Mouse (Mus musculus): ENCODE data around the gene Efl1.

The Efl1 gene

DNA sequence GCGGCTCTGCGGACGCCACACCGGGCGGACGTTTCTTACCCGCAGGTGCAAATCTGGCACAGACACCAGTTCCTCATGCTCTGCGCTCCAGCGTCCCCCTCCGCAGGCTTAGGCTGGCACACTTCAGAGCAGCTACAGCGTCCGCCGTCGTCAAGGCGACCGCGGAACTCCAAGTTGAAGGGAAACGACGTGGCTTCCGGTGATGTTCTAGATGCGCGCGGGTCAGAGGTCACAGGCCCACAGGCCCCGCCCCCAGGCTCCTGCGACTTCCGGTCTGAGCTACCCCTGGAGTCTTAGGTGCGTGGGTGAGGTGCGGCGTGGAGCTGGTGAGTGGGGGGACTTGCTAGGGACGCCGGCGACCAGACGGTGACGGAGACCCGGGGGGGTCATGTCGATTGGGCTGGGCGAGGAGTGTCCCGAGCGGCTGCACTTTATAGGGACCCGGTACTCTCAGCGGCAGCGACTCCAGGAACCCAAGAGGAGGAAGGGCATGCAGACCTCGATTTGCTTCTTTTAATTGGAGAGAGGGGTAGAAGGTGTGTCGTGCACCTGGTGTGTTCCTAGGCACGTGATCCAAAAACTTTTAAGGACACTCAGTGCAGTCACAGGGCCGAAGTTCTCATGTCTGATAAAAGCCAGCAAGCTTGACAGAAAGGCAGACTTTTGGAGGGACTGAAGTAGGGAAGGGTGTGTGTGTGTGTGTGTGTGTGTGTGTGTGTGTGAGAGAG is at the start of gene Efl1, which contains the start of gene Saxo2:
Gene Efl1 (plus strand): TSS at position 262 of the 728 bp plus-strand sequence.
Gene Saxo2 (minus strand): TSS at position 176 of the 728 bp plus-strand sequence.
- DNase-seq (ENCODE audit: extremely low spot score, low read depth, low spot score) = peak; percentile 72

DNA sequence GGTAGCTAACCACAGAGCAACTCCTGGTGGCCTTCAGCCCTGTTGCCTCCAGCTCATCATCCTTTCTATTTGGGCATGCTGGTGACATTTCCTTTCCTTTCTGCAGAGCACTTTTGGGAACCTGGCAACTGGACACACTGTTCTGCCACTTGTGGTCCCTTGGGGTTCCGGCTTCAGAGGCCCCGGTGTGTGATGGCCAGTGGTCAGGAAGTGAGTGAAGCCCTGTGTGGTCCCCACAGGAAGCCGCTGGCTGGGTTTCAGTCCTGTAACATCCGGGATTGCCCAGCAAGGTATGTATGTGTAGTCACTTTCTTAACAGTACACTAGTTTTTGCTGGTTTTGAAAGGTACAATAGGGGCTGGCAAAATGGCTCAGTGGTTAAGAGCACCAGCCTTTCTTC is 46.4 kb upstream of the Efl1 start:
- no peak for DNase-seq (ENCODE audit: extremely low spot score, low read depth, low spot score)

DNA sequence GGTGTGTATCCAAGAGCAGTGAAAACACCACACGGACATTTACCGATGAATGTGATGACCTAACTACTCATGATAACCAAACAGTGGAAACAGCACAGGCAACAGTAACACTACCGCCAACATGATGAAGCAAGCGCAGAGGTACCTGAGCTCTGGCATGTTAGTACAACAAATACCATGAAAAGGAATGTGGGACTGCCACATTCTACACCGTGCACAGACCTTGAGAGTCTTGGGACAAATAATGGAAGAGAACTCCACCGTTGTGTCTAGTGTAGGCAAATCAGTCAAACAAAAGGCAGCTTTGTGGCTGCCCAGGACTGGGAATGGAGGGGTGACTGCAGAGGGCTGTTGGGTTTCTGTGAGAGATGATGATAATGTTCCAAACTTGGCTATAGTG is 43.0 kb upstream of the Efl1 start:
- no peak for DNase-seq (ENCODE audit: extremely low spot score, low read depth, low spot score)

DNA sequence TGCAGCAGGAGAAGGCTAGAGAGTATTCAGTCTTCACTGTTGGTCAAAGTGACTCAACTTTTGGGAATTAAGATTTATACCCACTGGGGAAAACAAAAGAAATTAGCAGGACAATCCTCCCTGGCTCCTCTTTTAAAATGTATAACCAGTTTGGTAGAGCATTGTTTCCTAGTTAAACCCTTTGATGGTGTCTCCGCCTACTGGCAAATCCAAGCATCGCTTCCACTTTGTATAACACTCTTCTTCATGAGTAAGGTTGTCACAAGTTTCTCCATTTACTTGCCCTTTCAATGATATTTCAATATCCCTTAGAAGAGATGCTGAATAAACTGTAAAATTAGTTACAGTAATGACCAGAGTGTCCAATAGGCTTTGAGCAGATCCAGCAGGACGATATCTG is 38.8 kb upstream of the Efl1 start:
- DNase-seq (ENCODE audit: extremely low spot score, low read depth, low spot score) = no peak

DNA sequence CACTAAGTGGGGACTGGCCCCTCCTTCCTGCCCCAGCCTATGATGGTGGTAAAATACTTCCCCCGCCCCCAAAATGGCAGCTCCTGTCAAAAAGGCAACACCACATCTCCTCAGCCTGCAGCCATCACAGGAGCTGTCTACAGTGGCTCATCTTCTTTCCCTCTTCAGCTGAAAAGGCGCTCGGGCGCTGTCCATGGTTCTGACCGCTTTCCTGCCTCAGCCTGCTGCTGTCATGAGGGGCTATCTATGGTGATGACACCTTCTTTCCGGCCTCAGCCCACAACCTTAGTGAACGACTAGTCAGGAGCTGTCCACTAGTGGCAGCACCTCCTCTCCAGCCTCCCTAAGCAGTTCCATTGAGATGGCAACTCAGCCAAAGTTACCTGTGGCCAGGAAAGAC is 23.1 kb upstream of the Efl1 start:
- DNase-seq (ENCODE audit: extremely low spot score, low read depth, low spot score) = peak; percentile 12

DNA sequence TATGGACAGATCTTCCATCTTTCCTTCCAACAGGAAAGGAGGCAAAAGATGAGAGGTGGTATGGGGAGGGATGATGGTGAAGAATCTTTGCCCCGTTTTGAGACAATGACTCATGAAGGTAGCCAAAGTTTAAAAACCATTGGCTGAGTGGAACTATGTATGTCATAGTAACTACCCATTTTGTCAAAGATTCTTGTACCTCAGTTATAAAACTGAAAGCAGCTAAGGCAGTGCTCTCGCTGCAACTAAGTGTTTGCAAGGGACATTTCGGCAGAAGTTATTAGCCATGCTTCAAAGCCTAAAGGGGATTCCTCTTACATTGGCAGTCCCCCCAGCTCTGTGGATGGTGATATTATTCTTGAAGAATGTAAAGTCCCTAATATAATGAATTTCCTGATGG is 1.2 kb upstream of the Efl1 start:
- DNase-seq (ENCODE audit: extremely low spot score, low read depth, low spot score) = no peak

DNA sequence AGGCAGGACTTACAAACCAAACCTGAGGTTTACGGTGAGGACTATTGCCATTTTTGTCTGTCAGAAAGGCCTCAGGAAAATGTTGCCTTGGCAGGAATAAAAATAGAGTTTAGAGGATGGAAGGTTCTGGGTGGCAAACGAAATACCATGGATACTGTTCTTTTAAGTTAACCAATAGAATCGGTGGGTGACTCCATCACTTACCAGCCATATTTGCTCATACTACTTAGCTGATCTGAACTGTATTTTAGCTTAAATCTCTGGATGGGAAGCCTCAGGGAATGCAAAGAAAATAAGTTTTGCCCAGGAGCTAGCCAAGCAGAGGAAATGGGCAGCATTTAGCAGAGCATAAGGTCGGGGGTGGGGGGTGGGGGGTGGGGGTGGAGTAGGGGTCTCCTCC is 505 bp upstream of the Efl1 start:
- no peak for DNase-seq (ENCODE audit: extremely low spot score, low read depth, low spot score)

DNA sequence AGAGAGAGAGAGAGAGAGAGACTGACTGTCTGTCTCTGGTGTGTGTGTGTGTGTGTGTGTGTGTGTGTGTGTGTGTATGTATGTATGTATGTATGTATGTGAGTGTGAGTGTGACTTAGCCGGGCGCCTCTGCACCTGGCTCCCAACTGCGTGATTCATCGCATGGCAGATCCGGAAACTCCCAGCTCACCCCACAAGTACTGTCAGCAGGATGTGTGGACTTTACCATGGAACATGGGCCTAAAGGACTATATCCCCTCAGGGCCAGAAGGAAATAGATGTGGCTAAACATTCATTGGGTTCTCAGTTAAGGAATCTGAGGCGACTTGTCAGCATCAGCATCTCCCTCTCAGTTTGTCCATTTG is 649 bp downstream of the Efl1 start:
- DNase-seq (ENCODE audit: extremely low spot score, low read depth, low spot score) = no peak

DNA sequence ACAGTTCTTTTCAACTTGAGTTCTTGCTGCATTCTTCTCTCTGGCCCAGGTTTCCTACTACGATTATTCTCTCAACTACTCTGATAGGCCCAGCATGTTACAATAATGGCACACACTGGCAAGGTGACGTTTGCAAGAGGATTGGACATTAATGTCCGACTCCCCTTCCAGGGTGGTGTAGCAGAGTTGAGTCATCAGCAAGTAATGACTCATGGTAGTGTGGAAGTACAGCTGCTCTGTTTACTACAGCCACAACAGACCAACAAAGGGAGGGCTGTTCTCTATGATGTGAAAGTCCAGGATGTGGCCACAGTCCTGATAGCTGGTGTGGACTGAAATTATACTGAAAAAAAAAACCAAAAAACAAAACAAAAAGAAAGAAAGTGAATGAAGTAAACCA is 16.2 kb downstream of the Efl1 start:
- no peak for DNase-seq (ENCODE audit: extremely low spot score, low read depth, low spot score)

DNA sequence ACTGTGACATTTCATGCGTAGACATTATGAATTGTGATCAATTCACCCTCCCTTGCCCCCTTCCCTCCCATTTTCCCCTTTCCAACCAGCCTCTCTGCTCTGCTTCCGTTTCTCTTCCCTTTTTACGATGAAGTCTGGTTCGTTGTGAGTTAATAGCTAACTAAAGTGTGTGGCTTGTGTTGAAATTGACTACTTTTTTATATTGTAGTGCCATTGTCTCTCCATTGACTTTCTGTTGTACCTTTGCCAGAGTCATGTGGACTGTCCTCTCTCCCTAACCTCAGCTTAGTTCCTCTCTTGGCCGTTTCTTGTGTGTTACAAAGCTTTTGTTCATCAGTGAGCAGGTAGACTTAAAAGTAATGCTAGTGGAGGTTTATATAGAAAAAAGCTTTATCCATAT is 27.6 kb downstream of the Efl1 start:
- DNase-seq (ENCODE audit: extremely low spot score, low read depth, low spot score) = no peak

DNA sequence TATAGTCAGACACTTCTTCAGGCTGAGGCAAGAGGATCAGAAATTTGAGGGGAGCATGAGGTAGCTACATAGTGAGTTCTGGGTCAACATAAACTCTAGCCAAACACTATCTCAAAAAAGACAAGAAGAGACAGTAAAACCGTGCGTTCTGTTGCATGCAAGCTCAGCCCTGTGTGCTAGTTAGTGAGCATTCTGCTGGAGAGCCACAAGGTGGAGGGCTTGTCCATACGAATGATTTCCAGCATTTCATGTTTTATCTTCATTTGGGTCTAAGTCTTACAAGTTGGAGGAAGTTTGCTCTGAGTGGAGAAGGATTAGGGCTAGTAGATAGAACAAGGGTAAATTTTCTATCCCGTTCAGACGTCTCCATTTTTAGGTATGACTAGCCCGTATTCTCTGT is 28.4 kb downstream of the Efl1 start:
- DNase-seq (ENCODE audit: extremely low spot score, low read depth, low spot score) = no peak

DNA sequence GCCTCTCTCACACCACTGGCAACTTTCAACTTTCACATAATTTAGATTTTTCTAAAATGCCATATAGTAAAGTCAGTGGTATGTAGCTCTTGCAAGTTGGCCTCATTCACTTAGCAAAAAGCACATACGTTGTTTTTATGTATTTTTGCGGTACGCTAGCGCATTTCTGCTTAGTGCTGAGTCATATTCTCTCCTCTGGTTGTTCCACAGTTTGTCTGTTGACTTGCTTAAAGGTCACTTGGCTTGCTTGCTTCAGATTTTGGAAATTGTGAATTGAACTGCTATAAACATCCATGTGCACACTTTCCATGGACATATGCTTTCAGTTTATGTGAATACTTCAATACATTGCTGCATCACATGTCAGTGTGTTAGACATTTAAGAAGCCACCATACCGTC is 31.5 kb downstream of the Efl1 start:
- no peak for DNase-seq (ENCODE audit: extremely low spot score, low read depth, low spot score)

DNA sequence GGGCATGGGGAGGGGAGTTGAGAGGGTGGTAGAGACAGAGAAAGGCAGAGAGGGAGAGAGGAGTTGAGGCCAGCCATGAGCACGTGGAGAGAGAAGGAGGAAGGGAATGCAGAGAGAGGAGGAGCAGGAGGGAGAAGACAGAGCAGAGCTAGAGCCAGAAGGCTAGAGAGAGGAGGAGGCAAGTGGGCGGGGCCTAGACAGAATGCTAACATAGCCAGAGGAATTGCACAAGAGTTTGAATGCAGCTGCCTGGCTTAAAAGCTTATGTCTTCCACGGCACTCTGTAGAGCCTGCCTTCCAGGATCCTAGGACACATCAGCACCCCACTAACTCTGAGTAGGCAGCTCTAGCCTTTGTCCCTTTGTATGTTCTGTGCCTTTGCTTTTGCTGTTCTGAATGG is 40.3 kb downstream of the Efl1 start:
- no peak for DNase-seq (ENCODE audit: extremely low spot score, low read depth, low spot score)

DNA sequence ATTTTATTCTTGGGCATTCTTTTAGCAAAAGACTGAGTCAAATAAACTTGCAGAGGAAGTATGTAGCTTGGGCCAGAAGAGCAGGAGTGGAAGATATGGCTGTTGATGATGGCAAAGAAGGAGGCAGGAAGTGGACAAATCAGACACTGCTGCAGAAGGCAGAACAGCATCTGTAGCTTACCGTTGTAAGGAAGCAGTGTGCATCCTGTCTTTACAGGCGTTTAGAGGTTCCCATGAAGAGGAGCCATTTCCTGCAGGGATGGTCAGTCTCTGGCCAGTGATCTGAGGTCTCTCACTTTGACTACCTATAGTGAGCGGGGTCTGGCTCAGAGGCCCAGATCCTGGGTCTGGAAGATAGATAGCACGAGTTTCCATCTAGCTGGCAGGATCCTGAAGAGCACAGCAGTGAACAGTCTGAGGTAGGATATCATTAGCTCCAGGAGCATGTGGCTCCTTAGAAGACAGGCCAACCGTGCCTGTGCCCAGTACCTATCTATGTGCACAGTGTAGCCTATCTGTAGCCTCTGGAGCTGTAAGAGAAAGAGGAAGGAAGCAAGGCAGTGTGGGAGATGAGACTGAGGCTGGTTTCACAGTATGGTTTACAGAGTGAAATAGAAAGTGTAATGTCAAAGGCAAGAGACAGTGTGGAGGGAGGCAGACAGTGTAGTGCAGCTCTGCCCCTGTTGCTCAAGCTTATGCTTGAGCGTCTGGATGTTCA is 42.8 kb downstream of the Efl1 start:
- DNase-seq (ENCODE audit: extremely low spot score, low read depth, low spot score) = no peak

DNA sequence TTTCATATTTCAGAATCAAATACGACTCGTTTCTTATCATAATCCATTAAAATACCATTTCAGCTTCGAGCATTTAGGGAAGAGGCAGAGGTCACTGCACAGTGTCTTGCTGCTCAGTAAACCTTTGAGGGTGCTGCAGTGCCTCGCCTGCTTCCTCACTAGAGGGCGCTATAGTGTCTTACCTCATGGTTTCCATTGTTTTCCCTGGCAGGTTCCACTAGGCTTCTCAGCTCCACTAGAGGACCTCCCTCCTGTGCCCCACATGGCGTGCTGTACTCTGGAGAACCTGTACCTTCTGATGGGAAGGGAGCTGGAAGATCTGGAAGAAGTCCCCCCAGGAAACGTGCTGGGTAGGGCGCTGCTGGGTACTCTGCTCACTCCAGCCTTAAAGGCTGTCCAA is 49.3 kb downstream of the Efl1 start:
- DNase-seq (ENCODE audit: extremely low spot score, low read depth, low spot score) = no peak

DNA sequence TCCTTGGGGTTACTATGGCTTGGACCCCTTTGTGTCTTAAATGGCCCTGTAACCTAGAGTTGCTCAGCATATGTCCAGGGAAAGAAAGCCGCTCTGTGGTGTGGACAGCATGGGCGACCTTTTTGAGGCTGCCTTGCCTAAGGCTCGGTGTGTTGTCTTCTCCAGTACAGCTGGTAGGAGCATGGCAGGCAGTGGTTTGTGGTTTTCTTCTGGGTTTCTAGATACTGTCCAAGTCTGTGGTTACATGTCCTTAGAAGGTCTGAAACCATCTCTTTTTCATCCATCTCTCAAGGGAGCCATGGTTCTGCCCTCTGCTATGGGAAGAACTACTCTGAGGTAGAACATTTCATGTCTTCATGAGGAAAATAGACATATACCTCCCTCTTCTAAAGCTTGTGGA is 50.6 kb downstream of the Efl1 start:
- DNase-seq (ENCODE audit: extremely low spot score, low read depth, low spot score) = no peak

DNA sequence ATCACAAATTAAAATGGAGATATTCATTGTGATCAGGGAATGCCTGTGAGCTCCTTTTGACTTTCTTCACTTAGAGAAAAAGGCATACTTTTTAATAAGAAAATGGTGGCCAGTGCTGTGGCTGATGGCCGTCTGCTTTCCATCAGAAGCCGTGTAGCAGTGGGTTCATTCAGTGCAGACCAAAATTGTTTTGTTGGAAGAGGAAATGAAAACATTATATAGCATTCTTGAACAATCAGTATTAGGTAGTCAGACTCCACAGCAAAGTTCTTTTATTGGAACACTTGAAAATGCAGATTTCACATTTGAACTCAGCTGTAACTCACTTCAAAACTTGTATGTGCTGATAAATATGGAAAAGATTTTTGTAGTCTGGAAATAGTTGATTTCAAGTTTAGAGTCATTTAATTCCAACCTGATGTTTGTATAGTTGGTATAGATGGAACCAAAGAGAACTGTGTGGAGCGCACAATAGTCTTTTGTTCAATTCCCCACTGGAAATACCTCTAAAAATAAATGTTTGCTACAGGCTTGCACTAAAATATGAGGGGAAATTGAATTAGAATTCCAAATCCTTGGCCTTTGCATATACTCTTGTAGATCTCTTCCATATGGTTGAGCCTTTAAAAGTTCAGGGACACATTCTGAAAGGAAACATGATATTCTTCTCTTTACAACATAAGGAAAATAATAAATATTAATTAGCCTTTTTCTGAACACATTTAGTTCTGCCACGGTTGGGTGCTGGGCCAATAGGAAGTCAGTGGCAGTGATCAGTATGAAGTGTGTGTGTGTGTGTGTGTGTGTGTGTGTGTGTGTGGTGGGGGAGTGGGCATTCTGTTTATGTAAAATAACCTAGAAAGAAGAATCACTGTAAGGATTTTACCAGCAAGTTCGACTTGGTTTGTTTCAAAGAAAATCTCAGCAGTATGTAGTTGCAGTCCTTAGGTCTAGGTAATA is 54.2 kb downstream of the Efl1 start:
- DNase-seq (ENCODE audit: extremely low spot score, low read depth, low spot score) = no peak

DNA sequence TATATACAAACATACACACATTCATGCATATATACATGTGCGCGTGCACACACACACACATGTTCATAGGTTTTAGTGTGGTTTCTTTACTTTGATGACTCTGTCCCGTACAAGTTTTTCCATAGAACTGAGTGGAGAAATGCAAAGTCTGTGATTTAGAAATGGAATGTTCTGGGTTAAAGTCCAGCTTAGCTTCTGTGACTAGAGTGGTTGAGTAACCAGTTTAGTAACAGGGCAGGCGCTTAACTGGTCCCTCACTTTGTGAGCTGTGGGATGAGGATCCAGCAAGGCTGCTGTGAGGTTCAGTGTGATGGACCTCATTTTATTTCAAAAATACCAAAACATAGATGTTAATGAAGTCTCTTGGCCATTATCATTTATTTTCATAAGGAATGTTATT is 60.8 kb downstream of the Efl1 start:
- no peak for DNase-seq (ENCODE audit: extremely low spot score, low read depth, low spot score)

DNA sequence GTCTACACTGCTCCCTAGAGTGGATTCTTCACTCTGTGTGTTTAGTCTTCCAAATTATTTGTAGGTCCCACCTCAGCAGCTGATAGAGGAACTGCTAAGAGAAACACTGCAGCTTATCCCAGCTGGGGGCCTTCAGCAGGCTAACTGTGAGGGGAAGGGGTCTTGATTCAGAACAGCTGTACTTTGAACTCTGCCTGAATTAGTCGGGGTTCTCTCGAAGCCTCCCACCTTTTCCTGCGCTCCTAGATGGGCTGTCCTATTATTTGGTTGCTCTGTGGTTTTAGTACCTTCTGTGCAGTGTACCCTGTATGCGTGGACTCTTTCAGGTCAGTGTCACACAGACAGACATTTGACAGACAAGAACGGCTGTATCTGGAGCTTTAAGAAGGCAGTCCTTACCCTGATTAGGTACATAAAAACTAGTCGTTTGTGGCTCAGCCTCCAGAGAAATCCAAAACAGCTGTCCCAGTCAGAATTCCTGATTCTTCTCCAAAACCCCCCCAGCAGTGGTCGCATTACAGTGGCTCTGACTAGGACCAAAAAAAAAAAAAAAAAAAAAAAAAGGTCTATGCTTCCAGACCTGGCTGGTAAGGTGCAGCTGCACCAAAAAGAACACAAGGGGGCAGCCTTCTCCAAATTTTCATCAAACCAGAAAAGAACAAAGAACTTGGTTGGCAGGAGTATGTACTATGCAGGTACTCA is 66.9 kb downstream of the Efl1 start:
- DNase-seq (ENCODE audit: extremely low spot score, low read depth, low spot score) = peak; percentile 79

DNA sequence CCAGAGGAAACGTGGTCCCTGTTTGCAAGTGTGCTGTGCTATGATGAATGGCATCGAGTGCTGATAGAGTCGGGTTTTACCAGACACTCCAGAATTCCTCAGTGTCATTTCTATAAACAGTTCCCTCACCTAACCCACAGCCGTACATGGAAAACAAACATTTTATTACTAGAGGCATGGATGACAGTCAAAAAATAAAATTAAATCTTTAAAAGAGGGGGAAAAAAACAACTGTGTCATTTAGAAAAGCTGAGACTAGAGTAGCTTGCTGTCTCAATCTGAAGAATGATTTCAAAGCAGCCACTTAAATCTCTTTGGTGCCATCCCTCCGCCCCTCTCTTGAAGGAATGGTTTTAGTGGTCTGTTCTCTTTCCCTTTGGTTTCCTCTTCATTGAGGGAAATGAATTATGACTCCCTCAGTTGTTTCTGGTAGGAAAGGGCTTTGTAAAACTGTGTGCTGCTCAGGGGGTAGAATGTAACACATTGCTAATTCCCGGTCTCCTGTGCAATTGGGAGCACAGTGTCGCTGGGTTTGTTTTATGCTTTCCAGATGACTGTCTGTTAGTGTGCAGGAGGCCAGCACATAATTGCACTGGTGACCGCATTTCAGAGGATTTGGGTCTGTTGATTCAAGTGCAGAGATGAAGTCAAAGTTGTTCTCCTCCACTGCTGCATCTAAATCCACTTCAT is 67.6 kb downstream of the Efl1 start:
- DNase-seq (ENCODE audit: extremely low spot score, low read depth, low spot score) = peak; percentile 82

All from hindlimb bud, embryonic 11.5 days (tissue).